Mouse (Mus musculus) liver (tissue): ENCODE data around the gene Anxa6.

ENCODE experiments used
- DNase-seq: peaks from one replicate; pipeline ENCODE4 v3.0.0-alpha.2; 2020; ENCODE audit warnings: mixed read lengths

The Anxa6 gene

DNA sequence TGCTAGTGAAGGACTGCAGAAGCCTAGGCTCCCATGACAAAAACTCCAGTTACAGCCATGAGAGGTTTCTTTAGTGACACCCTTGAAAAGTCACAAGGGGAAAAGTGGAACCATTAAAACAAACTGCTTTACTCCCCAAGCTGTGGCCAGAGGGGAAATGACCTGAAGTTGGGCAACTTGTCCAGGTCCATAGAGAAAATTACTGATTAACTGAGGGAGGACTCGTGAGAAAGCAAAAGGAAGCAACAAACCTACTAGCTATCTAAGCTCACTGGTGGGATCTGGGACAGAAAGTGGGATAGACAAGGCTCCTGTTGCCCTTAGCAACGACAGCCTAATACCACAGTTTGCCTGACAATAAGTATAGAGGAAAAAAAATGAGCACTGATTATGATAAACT, 4.7 kb downstream of the Anxa6 start:
- DNase-seq: no peak

DNA sequence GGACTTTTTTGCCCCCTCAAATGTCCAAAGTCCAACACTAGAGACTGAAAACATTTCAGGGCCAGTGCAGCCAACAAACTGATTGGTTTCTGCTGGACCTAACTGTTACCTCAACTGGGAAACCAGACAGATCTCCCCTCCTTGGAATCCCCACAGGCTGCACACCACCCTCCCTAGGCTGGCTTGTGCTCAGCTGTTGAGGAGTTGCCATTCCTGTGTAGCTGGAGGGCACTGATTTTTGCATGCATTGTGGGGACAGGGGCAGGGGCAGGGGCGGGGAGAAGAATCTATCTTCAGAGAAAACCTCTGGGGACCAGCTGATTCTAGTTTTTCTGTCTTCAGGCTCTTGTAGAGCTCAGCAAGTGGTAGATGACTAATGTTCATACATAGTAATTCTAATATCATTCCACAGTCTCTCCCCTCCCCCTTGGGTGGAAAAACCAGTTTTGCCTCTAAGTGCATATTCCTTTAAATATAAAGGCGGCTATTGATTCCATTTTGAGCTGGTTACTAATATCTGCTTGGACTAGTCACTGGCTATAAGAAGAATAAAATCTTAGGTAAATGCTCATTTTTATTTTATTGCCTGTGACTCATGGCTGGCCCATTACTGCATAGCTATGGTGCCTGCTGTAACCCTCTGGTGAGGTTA, 5.9 kb downstream of the Anxa6 start:
- DNase-seq: no peak

DNA sequence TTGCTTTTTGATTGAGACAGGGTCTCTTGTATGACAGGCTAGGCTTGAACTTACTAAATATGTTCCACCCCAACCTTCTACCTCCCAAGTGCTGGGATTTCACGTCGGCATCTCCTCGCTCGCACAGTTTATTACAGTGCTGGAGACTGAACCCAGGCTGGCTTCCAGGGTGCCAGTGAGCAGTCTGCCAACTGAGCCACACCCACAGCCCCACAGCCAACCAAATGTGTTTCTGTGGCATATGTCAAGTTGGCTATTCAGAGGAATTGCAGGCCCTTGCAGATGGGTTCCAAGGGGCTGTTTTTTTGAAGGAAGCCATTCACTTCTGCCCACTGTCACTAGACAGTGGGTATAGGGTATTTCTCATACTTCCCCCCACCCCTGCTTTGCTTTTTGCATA, 7.3 kb downstream of the Anxa6 start:
- no peak for DNase-seq

DNA sequence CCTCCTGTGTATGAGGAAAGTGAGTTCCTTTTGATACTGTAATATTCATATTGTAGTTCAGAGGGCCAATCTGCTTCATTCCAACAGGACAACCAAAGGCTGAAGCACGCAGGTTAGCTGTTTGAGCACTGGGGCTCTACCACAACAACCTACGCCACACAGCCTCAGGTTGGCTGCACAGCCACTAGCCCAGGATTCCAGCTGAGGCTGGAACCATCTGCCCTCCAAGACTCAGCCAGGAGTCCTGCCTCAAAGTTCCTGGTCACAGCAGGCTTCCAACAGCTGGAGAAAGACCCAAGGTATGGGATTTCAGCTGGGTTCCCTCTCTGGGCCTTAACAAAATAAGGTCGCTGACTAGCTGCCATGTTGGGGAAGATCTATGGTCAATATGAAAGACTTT, 9.7 kb downstream of the Anxa6 start:
- DNase-seq: no peak

DNA sequence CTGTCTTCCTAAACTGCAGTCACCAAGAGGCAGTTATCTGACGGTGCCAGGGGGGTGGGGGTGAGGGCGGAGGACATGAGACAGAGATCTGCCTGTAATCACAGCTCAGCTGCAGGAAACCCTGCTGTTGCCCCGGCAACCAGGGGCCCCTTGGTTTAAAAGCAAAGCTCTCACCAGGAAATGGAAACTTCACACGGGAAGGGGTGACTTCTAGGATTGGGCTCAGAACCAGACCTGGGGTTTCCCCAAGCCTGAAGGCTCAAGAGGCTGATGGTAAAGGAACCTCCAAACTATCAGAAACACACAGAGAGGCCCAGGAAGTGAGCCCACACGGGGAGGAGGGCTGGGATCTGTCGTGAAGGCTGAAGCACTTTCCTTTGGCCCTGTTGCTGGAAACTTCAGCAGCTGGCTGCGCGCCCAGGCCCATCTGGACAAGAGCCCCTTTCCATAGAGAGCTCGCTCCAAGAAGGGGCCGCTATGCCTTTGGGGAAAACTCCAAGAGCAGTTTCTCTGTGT, 10.1 kb downstream of the Anxa6 start:
- DNase-seq: peak; percentile 81

DNA sequence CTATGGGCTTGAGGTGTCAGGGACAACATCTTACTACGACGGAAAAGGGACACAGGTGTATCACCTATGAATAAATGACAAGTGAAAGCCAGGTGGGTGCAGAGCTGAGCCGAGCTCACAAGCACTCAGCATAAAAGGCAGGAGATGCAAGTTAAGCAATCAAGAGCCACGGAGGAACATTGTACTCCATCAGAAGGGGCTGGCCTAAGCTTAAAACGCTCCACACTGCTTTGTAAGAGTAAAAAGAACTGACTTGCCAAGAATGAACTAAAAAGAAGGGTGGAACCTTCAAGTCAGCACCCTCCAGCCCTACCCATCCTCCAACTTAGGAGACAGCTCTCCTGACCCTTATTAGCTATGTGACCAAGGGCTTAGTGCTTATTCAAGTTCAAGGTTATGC, 10.7 kb downstream of the Anxa6 start:
- DNase-seq: no peak

DNA sequence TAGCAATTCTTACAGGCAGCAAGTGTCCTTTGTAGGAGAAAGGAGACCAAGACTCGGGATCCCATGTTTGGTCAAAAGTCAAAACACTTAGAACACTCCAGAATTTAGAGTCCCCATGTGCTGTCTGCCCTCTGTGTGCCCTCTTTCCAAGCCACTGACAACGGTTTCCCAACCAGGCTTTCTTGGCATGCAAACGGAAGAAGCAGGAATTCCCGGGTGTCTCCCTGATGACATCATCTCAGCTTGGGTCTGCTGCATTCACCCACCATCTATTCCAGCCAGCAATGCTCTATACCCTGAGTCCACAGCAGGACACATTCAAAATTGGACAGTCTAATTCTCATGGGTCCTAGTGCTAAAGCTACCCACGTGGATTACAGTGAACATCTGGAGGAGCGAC, 11.4 kb downstream of the Anxa6 start:
- DNase-seq: no peak

DNA sequence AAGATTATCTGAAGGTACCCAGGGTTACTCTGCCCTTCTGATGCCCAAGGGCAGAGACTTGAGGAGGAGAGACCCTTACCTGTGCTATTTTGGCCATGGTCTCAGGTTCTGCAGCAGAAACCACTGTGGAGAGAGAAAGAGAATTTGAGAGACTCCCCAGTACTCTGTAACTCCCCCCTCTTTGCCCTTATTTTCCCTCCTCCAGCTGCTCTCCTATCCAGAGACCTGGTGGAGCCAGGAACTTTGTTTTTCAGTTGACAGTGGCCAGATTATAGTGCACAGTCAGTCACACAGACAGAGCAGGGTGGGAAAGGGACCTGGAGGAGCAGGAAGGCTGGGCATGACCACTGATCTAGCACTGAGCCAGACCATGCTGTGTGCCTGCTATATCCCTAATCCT, 11.8 kb downstream of the Anxa6 start:
- no peak for DNase-seq

DNA sequence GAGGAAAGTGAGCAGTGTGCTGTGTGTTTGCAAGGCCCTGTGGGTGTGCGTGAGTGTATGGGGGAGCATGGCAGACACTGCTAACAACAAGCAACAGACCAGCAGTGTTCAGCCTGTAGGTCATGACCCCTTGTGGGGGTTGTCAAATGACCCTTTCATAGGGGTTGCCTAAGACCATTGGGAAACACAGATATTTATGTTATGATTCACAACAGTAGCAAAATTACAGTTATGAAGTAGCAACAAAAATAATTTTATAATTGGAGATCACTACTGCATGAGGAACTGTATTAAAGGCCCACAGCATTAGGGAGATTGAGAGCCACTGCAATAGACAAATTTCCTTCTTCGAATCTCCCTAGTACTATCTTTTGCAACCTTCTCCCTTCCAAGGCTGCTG, 13.5 kb downstream of the Anxa6 start:
- no peak for DNase-seq

DNA sequence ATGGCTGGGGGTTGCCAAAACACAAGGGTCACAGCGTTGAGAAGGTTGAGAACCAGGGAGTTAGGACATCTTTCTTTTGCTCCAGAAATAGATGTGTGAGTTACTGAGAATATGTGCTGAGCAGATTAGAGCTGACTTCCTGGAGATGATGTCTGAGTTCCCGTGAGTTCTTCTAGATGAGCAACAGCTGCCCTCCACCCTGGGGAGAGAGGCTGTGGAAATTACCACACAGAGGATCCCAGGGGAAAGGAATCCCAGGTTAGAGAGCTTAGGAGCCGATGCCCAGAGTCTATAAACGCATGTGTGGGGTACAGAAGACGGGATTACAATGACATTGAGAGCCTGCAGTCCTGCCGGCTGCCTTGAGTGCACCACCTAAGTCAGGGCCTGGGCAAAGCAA, 15.2 kb downstream of the Anxa6 start:
- no peak for DNase-seq

DNA sequence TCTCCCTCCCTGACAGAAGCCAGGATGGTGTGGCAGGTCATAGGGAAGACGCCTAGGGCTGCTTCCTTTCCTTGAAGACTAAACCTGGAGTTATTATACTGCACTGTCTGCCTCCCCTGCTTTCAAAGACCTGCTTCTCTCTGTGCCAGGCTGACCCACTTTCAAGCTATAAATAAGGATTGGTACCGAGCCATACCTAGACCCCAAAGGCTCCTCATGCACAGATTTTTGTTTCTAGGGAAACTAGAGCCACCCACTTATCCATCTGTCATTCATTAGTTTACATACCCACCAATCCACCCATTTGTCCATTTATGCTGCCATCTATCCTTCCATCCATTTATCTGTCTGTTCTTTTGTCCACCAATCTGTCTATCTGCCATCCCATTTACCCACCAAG, 16.0 kb downstream of the Anxa6 start:
- no peak for DNase-seq

DNA sequence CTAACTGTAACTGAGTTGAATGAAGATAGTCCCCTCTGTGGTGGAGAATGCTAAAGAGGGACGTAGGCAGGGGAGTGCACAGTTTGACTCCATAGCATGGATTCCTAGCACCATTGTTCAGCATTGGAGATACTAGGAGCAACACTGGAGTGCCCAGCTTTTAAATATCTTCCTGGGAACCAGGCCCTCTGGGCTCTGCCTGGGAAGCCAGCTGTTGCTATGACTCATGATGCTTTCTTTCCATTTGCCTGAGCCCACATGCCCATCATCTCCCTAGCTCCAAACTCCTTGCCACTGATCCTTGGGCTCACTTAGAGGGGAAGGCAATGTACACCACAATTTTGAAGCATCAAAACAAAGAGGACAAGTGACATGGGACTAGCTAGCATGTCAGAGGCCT, 16.5 kb downstream of the Anxa6 start:
- no peak for DNase-seq

DNA sequence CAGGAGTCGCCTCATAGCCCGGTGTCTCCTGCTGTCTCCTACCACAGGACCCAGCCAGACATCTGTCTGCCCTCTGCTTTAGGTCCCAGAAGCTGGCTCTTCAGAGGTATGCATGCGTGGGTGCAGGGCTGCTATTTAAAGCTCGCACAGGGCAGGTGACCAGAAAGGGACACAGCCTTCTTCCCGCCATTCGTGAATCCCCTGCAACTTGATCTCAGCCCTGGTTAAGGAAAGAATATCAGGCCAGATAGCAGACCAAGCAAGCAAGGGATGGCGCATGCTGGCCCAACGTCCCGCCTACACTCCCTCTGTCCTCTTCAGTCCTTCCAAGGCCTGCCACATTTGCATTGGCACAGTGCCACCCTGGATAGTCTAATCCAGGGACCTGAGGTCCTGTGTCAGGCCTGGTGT, 17.4 kb downstream of the Anxa6 start:
- DNase-seq: no peak

DNA sequence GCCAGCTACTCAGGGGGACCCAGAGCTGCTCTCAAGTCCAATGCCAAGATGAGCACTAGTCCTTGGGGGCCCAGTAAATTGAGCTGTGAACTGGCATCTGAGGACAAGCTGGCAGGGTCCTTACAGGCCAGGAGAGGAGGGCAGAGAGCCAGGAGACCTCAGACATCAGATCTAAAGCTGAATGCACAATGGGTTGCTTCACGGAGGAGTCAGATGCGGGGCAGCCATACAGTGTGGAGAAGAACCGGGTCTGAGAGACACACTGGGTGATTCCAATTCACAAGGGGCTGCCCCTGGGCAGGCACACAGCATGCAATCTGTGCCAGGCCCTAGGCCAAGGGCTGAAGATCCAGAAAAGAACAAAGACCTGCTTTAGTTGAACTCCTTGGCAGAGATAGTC, 18.0 kb downstream of the Anxa6 start:
- DNase-seq: no peak

DNA sequence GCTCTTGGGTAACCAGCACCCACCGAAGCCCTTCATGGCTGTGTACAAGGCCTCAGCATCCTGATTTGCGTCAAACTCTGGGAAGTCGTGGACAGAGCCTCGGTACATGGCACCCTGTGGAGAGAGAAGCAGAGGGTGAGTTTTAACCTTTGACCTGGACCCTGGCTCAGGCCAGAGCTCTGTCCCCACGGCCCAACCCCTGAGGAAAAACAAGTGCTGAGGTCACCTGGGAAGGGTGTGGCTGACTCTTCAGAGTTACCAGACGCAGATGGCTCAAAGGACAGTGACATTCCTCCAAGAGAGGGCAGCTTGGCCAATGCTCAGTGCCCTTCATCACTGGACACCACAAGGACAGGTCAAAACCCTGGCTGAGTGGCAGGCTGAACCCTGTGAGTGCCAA, 19.4 kb downstream of the Anxa6 start:
- DNase-seq: no peak

DNA sequence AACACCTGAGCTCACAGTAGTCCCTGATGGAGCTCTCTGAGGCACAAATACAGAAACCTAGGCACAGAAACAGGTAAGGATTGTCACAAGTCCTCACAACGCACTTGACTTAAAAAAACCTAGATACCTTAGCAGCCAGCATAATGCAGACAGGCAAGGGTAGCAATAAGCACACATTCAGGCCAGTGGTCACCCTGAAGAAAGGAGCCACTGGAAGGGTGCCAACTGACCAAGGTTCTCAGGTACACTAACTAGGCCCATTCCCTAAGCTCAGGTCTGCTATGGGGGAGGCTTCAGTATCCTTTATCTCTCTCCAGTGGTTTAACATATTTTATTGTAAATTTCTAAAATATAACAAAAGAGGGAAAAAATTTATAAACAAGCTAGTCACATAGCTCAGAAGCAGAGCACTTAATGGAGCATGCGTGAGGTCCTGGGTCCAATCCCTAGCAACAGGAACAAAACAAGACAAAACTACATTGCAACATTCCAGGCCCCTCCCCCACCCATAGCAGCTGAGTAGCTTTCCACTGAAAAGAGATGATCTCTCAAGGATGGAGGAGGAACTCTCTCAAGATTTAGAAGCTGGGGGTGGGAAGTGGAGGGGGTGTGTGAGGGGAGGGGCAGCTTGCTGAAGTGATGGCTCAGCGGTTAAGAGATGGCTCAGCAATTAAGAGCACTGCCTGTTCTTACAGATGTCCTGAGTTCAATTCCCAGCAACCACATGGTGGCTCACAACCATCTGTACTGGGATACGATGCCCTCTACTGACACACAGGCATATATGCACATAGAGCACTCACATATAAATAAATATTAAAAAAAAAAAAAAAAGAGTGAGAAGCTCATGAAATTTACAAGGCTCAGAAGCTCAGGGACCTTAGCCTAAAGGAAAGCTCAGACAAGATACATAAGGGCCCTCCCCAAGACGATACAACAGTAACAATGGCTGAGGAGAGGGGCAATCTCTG, 20.4 kb downstream of the Anxa6 start:
- DNase-seq: peak; percentile 30

DNA sequence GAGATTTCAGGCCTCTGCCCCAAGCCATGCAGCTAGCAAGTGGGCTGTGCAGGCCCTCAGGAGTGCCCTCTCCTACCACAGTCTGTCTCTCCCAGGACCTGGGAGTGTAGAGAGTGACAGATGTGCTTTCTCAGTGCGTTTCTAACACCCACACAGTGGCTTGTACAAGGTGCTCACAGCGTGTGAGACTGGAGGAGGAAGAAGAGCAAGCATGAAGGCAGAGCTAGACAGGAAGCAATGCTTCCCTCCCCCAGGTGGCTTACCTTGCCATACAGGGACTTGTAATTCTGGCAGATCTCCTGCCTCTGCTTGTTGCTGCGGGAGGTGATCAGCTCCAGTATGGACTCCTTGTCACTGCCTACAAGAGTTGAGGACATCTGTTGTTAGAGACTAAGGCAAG, 21.8 kb downstream of the Anxa6 start:
- DNase-seq: no peak

DNA sequence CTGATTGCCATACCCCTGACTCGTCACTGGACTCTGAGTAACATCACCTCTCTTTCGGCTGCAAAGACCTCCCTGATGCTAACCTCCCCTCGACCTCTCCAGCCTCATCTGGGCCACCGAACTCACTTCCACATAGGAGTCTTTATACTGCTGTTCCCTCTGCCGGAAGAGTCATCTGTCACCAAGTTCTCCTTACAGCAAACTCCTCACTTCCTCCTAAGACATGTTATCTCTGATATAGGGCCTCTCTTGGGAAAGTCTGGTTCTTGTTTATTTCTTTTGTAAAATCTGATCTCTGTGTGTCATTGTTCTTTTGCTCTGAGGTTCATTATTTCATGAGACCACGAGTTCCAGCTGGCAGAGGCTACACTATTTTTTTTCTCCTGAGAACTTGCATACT, 25.0 kb downstream of the Anxa6 start:
- DNase-seq: no peak

DNA sequence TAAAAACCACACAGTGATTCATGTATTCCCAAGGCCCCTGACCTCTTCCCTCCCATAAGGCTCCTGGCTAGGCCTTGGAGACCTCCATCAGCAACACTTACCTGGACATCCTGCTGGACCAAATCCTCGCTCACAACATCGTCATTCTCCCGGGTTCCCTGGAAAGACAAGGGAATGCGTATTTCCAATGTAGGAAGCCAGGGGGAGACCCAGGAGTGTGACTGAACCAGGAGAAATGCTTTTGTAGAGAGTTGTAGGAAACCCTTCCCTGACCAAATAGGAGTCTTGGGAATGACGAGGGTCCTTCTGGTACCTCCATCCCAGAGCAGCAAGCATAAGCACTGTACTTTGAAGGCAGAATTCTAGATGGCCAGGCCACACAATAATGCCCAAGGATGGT, 27.6 kb downstream of the Anxa6 start:
- no peak for DNase-seq

DNA sequence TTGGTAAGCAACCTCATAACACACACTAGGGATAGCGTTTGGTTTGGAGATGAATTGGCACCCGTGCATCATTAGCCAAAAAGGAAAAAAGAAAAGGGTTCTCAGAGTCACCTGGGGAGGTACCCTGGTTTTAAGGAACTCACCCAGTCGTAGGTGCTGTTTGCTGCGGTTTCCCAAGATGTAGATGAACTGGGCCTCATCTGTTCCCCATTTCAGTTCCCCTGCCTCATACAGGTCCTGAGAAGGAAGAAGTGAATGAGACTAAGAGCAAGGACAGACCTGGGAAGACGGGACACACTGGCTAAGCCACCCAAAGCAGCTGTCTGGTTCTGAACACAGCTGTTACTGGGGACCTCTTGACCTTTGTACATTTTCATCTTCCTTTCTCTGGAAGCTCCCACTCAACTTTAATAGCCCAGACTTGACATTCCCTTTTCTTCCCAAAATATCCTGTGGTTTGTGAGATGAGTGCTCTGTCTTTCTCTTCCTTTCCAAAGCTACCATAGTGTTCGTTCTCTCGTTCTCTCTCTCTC, 28.2 kb downstream of the Anxa6 start:
- no peak for DNase-seq

DNA sequence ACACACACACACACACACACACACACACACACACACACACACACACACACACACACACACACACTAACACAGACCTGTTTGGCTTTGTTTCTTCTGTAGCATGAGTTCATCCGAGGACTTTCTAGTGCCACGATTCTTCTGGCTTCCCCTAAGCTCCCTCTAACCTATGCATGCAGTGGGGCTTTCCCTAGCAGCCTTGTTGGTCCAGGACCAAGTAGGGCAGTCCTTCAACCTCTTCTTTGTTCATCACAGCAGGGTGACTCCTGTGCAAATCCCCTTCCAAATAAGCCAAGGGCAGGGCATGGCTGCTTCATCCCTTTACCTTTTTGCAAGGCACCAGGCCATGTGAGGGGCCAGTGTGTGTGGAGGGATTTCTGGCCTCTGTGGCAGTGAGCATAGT, 34.5 kb downstream of the Anxa6 start:
- DNase-seq: no peak

DNA sequence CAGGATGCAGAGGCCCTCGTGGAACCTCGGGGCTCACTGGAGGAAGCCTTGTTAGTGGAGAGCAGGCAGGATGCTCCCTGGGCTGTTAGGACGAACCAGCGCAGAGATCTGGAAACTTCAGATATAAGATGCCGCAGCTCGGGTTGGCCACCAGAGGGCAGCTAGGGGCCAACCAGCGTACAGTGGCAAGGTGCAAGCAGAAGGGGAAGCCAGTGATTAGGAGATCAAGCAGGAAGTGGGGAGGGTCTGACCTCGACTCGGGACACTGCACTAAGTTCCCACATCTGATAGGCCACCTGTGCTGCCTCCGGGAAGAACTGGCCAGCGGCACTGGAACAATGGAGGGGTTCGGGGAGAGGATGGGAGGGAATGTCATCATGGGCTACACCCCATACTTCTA, 35.0 kb downstream of the Anxa6 start:
- DNase-seq: peak; percentile 58

DNA sequence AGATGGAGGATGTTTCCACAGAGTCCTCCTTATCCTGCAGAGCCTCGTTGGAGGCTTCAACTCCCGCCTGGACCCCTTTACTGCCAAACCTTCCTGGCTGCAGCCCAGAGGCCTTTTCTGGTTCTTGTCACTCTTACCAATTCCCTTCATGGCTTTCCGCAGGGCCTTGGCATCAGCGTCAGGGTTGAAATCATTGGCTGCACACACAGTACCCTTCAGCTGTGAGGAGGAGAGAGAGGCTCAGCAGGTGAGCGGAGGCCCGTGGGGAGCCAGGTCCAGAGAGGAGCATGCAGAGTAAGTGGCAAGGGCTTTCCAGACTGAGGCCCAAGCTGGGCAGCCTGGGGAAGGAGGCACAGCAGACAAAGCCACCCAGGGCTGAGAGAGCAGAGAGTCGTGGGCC, 37.1 kb downstream of the Anxa6 start:
- DNase-seq: no peak

DNA sequence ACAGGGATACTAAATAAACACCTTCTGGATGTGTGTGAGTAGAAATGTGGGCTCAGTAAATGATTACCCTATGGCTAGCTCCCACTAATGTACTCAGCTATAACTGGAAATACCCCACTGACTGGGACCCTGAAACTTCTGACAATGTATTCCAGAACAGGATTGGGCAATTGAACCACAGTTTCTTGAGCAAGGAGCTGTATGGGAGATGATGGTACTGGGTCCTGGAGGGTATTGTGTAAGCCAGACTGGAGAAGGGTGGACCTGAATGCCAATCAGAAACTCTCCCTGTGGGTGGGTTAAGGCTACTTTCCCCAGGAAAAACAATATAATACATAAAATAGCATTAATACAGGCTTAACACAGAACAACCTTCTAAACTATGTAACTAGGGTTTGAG, 43.3 kb downstream of the Anxa6 start:
- no peak for DNase-seq
